Mouse (Mus musculus) v-Abl transformed pro-B cells (cell line): ENCODE results near the gene Nop16.

Source experiments
- in situ Hi-C, 2 experiments: fragments of 400-800 bp; cut with MboI; formaldehyde crosslinking; loops; one replicate each; pipeline ENCODE4 v1.15.1; 2025; ENCODE audit not compliant: unreplicated experiment in 2 of 2

Gene Nop16

GRCm38 (mm10) chr13:54565201-54565581 is 24.7 kb downstream of the Nop16 start, which contains the start of gene 4833439L19Rik:
Gene 4833439L19Rik, minus strand, starts transcription at chr13:54565435.
- in situ Hi-C loops: no loop called here

DNA sequence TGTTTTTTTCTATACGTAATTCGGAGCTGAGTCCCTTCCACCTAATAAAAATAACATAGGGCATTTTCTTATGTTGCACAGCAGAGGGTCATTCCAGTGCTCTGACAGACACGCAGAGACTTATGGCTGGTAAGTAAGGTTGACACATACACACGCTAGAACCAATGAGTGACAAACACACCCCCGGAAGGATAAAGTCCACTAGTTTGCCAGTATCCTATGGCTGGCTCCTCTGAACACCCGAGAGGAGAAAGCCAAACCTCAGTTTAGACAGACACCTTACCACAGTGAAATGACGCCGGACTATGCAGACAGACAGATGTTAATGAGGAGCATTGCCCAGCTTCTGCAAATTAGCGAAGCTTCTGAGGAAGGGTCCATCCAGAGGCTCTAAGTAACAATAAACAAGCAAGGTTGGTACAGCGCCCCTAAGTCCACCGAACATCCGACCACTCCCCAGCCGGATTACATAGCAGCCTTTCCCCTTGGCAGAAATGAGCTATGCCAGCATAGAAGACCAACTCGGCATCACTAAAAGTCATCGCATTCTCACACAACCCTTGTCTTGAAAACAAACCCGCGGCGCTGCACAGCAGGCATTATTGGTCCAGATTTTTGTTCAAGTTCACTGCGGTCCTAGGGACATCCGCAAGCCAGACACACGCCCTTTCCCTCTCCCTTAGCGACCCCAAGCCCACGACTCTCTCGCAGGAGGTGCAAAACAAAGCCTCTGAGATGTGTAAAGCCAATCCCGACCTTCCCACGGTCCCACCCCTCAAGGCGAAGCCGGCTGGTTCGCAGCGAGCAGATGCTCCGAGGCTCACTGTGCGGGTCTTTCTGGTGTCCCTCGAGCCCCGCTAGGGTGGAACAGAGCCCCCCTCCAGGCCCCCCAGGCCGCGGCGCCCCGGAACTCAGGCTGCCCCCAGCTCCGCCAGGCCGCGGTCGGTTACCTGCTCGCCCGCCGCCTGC is 25.4 kb downstream of the Nop16 start:
- in situ Hi-C loops: no loop called here

GRCm38 (mm10) chr13:54562562-54562961 is 27.3 kb downstream of the Nop16 start:
- in situ Hi-C loops: no loop called here

GRCm38 (mm10) chr13:54560608-54561007 is 29.3 kb downstream of the Nop16 start:
- in situ Hi-C loops: no loop called here

GRCm38 (mm10) chr13:54559656-54560055 is 30.2 kb downstream of the Nop16 start:
- in situ Hi-C loops: no loop called here

GRCm38 (mm10) chr13:54557652-54558051 is 32.2 kb downstream of the Nop16 start:
- in situ Hi-C loops: no loop called here

DNA sequence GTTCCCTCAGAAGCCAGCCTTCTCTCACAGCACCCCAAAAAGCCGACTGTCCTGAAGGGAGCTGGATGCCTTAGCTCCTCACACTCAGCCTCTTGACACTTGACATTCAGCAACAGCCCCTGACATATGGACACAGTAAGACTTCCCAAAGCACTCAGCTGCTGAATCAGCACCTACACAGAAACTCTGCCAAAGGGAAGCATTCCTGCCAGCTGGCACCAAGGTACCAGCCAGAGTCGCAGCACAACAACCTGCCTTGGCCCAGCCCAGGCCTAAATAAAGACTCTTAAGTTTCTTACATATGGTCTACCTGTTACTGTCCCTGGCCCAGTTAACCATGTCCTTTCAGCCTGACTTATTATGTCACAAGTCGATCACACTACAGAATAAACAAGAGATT is 33.1 kb downstream of the Nop16 start:
- in situ Hi-C loops: no loop called here

- in situ Hi-C loops: no loop called here
Measured at GRCm38 (mm10) chr13:54556176-54556575, 33.7 kb downstream of the Nop16 start.

DNA sequence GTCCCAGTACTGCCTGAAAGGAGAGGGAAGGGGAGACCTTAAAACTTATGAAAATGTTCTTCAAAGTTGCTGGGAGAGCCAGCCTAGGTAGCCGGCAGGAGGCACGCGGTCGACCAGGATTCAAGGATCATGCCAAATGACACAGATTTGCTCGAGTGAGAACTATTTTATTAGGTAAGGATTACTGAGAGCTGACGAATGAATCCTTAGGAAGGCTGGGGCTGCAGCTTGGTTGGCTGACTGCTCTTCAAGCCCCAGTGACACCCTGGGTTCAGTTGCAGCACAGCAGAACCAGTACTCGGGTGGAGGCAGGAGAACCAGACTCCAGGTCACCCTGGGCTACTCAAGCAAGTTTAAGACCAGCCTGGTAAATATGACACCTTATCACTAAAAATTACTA is 41.9 kb downstream of the Nop16 start:
- in situ Hi-C loops: no loop called here
